Mouse (Mus musculus) liver, adult 2 months (tissue): ENCODE measurements around the gene Mia.

Experiments used
- CTCF ChIP-seq: fragments of 200-500 bp; IDR thresholded peaks from 2 replicates; pipeline ENCODE4 v1.5.1; 2011; ENCODE audit warnings: low read depth, low read length, control low read depth
- POLR2A ChIP-seq: fragments of 200-500 bp; IDR thresholded peaks from 2 replicates; pipeline ENCODE4 v1.6.1; 2011; ENCODE audit warnings: low read length, control low read depth; ENCODE audit not compliant: insufficient read depth; ENCODE audit errors: extremely low read depth

DNA sequence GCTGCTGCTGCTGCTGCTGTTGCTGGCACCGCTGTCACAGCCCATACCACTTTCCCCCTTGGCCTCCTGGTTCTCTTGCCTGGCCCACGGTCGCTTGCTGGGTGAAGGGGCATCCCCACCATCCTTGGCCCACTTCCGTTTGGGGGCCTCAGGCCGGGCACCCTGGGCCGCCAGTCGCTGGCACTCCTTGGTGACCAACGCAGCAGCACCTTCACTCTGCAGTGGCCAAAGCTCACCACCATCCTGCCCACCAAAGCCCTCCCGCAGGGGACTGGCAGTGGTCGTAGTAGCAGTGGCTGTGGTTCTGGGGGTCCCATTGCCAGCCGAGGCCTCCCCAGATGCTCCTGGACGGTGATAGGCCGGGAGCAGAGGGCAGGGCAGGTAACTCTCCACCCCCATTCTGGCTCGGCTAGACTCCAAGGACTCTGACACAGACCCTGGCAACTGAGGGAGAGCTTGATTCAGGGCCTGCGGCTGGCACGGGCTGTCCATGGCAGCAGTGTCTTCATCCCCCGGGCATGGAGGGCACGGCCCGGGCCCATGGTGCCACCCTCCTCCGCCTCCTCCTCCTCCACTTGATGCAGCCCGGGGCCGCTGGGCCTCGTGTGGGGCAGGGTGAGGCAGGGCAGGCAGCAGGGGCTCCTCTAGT lies 15.8 kb downstream of the Mia start:
- TF ChIP-seq CTCF (no peak), POLR2A (peak; percentile 78)
